Mouse (Mus musculus): ENCODE measurements around the gene Hprt. TPM values are rescaled to one million over a fixed set of nuclear protein-coding genes. Genes with fewer than 3 reads are reported as not detected.
"Not testable (repeated sequence)": the region's sequence is repeated elsewhere in the genome, so short reads cannot be mapped to it uniquely, and the experiment has no call there.

The Hprt gene
- polyA plus RNA-seq, 1 experiment: 73.2 TPM

- H3K4me1 ChIP-seq (ENCODE audit: control insufficient read depth, insufficient read depth, low read length): no peaks in the 10 kb centered on the region; the same call in 1 of the 2 replicates
- TF ChIP-seq CTCF (IDR thresholded peaks at IDR 0.05; ENCODE audit: control insufficient read depth, insufficient read depth, low read length) (no peak), POLR2A (IDR thresholded peaks at IDR 0.05; ENCODE audit: borderline replicate concordance, control insufficient read depth, low read depth, low read length) (no peak)
- no peak overlapping the region for H3K27ac ChIP-seq (ENCODE audit: control insufficient read depth, insufficient read depth, low read depth, low read length, poor library complexity)
- H3K4me3 ChIP-seq (replicated peaks; ENCODE audit: control insufficient read depth, low read depth, low read length): no peak overlapping the region
- WGBS: 100% methylated on average over 1 of the region's 1 CpGs
These were observed 15.3 kb upstream of the Hprt start for GRCm38 (mm10) chrX:52972680-52973079.

- Histone ChIP-seq H3K4me1 (ENCODE audit: control insufficient read depth, insufficient read depth, low read length) (no peaks in the 10 kb centered on the region), H3K27ac (ENCODE audit: control insufficient read depth, insufficient read depth, low read depth, low read length, poor library complexity) (no peak overlapping the region), H3K4me3 (replicated peaks; ENCODE audit: control insufficient read depth, low read depth, low read length) (no peak overlapping the region)
- no peak for TF ChIP-seq POLR2A (IDR thresholded peaks at IDR 0.05; ENCODE audit: borderline replicate concordance, control insufficient read depth, low read depth, low read length)
- no peak for TF ChIP-seq CTCF (IDR thresholded peaks at IDR 0.05; ENCODE audit: control insufficient read depth, insufficient read depth, low read length)
- WGBS: 58% methylated on average over 1 of the region's 1 CpGs
These were observed 9.4 kb upstream of the Hprt start for GRCm38 (mm10) chrX:52978576-52978975.

GRCm38 (mm10) chrX:52981378-52981777 is 6.6 kb upstream of the Hprt start:
- WGBS: 76% methylated on average over 3 of the region's 3 CpGs
- H3K27ac ChIP-seq (ENCODE audit: control insufficient read depth, insufficient read depth, low read depth, low read length, poor library complexity): no peak overlapping the region
- TF ChIP-seq CTCF (IDR thresholded peaks at IDR 0.05; ENCODE audit: control insufficient read depth, insufficient read depth, low read length): no peak
- no peak for TF ChIP-seq POLR2A (IDR thresholded peaks at IDR 0.05; ENCODE audit: borderline replicate concordance, control insufficient read depth, low read depth, low read length)
- no peaks in the 10 kb centered on the region for H3K4me1 ChIP-seq (ENCODE audit: control insufficient read depth, insufficient read depth, low read length)
- H3K4me3 ChIP-seq (replicated peaks; ENCODE audit: control insufficient read depth, low read depth, low read length): no peak overlapping the region

GRCm38 (mm10) chrX:52994726-52995125 is 6.8 kb downstream of the Hprt start:
- WGBS: 67% methylated on average over 5 of the region's 5 CpGs
- H3K4me3 ChIP-seq (replicated peaks; ENCODE audit: control insufficient read depth, low read depth, low read length); H3K4me1 ChIP-seq (ENCODE audit: control insufficient read depth, insufficient read depth, low read length); H3K27ac ChIP-seq (ENCODE audit: control insufficient read depth, insufficient read depth, low read depth, low read length, poor library complexity): not testable (repeated sequence)

- H3K4me3 ChIP-seq (replicated peaks; ENCODE audit: control insufficient read depth, low read depth, low read length); H3K27ac ChIP-seq (ENCODE audit: control insufficient read depth, insufficient read depth, low read depth, low read length, poor library complexity); H3K4me1 ChIP-seq (ENCODE audit: control insufficient read depth, insufficient read depth, low read length): not testable (repeated sequence)
- 45% methylated on average over 4 of the region's 4 CpGs for WGBS
These were observed 16.9 kb downstream of the Hprt start for GRCm38 (mm10) chrX:53004887-53005286.

DNA sequence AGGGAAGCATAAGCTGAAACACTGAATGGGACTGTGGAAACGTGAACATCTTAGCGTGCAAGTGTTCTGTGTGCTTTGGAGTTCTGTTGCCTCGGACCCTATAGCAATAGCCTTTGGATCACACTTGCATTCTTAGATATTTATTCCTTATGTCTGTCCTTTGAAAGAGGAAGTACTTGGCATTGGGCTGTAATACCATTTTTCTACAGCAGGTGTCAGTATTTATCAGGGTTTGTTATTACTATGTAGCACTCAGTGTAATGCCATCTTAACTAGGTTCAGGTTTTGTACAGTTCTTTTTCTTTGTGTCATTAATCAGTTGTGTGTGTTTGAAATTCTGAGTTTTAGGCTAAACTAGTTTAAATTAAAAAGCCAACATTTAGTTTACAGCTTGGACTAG is 18.1 kb downstream of the Hprt start:
- Histone ChIP-seq H3K27ac (ENCODE audit: control insufficient read depth, insufficient read depth, low read depth, low read length, poor library complexity) (no peak overlapping the region), H3K4me1 (ENCODE audit: control insufficient read depth, insufficient read depth, low read length) (no peaks in the 10 kb centered on the region), H3K4me3 (replicated peaks; ENCODE audit: control insufficient read depth, low read depth, low read length) (no peak overlapping the region)
- 39% methylated on average over 3 of the region's 3 CpGs for WGBS
- TF ChIP-seq POLR2A (IDR thresholded peaks at IDR 0.05; ENCODE audit: borderline replicate concordance, control insufficient read depth, low read depth, low read length): no peak
- TF ChIP-seq CTCF (IDR thresholded peaks at IDR 0.05; ENCODE audit: control insufficient read depth, insufficient read depth, low read length): no peak

GRCm38 (mm10) chrX:53015549-53015948 is 27.6 kb downstream of the Hprt start:
- TF ChIP-seq CTCF (IDR thresholded peaks at IDR 0.05; ENCODE audit: control insufficient read depth, insufficient read depth, low read length) (no peak), POLR2A (IDR thresholded peaks at IDR 0.05; ENCODE audit: borderline replicate concordance, control insufficient read depth, low read depth, low read length) (no peak)
- no peak overlapping the region for H3K4me3 ChIP-seq (replicated peaks; ENCODE audit: control insufficient read depth, low read depth, low read length)
- no peaks in the 10 kb centered on the region for H3K4me1 ChIP-seq (ENCODE audit: control insufficient read depth, insufficient read depth, low read length)
- no peak overlapping the region for H3K27ac ChIP-seq (ENCODE audit: control insufficient read depth, insufficient read depth, low read depth, low read length, poor library complexity)

- Histone ChIP-seq H3K4me1 (ENCODE audit: control insufficient read depth, insufficient read depth, low read length) (no peaks in the 10 kb centered on the region), H3K27ac (ENCODE audit: control insufficient read depth, insufficient read depth, low read depth, low read length, poor library complexity) (no peak overlapping the region), H3K4me3 (replicated peaks; ENCODE audit: control insufficient read depth, low read depth, low read length) (no peak overlapping the region)
- WGBS: 77% methylated on average over 2 of the region's 2 CpGs
- TF ChIP-seq CTCF (IDR thresholded peaks at IDR 0.05; ENCODE audit: control insufficient read depth, insufficient read depth, low read length) (no peak), POLR2A (IDR thresholded peaks at IDR 0.05; ENCODE audit: borderline replicate concordance, control insufficient read depth, low read depth, low read length) (no peak)
These were observed 35.1 kb downstream of the Hprt start for GRCm38 (mm10) chrX:53023021-53023420.

- not testable (repeated sequence) for H3K4me1 ChIP-seq (ENCODE audit: control insufficient read depth, insufficient read depth, low read length); H3K27ac ChIP-seq (ENCODE audit: control insufficient read depth, insufficient read depth, low read depth, low read length, poor library complexity)
- 21% methylated on average over 3 of the region's 3 CpGs for WGBS
These were observed 36.3 kb downstream of the Hprt start for GRCm38 (mm10) chrX:53024268-53024667.

More at GRCm38 (mm10) chrX:53024268-53024667, 36.3 kb downstream of the Hprt start:
- not testable (repeated sequence) for H3K4me3 ChIP-seq (replicated peaks; ENCODE audit: control insufficient read depth, low read depth, low read length)
